Mouse (Mus musculus) forebrain, embryonic 12.5 days (tissue): ENCODE measurements at regions not wholly inside any gene's neighbourhood (a gene's known extent, or its start where the extent isn't known, plus 50 kb on each side); places are given as distances from the start of the nearest gene placed in this dataset.

Experiments
- ATAC-seq: fragments of 200-750 bp; cut with Nextera tagmentation; 2 replicates; pipeline ENCODE4 v1.8.0; 2017; ENCODE audit warnings: moderate TSS enrichment; ENCODE audit not compliant: low FRiP score
- H3K27ac ChIP-seq: fragments of 300-500 bp; sonication (generic); 2 replicates; pipeline ENCODE4 v1.5.1; 2016; ENCODE audit warnings: mild to moderate bottlenecking
- H3K27me3 ChIP-seq: fragments of 300-500 bp; sonication (generic); 2 replicates; pipeline ENCODE4 v1.6.1; 2016; ENCODE audit warnings: mild to moderate bottlenecking
- H3K36me3 ChIP-seq: fragments of 300-500 bp; sonication (generic); replicated peaks from 2 replicates; pipeline ENCODE4 v1.6.1; 2016; ENCODE audit warnings: mild to moderate bottlenecking
- H3K4me1 ChIP-seq: fragments of 300-500 bp; sonication (generic); 2 replicates; pipeline ENCODE4 v1.6.1; 2016
- H3K4me2 ChIP-seq: fragments of 300-500 bp; sonication (generic); 2 replicates; pipeline ENCODE4 v1.6.1; 2016; ENCODE audit warnings: mild to moderate bottlenecking, moderate library complexity
- H3K4me3 ChIP-seq: fragments of 300-500 bp; sonication (generic); replicated peaks from 2 replicates; pipeline ENCODE4 v1.5.1; 2016; ENCODE audit warnings: mild to moderate bottlenecking
- H3K9ac ChIP-seq: fragments of 300-500 bp; sonication (generic); 2 replicates; pipeline ENCODE4 v1.6.1; 2016; ENCODE audit warnings: mild to moderate bottlenecking
- H3K9me3 ChIP-seq: fragments of 300-500 bp; sonication (generic); 2 replicates; pipeline ENCODE4 v1.6.1; 2016
- WGBS: fragments of 180-500 bp; shearing (Covaris S2); methylation state at CpG from one replicate; pipeline ENCODE4 v1.1.7; 2016; 5-methylcytosine and 5-hydroxymethylcytosine counted together

GRCm38 (mm10) chr5:119615681-119616080, 54.8 kb upstream of the Tbx3 start:
- 71% methylated on average over 5 of the region's 5 CpGs for WGBS
- Histone ChIP-seq H3K27me3 (peaks cover 14% of the 10 kb centered on the region; the same call in 1 of the 2 replicates), H3K36me3 (no peaks in the 10 kb centered on the region), H3K9me3 (no peaks in the 10 kb centered on the region), H3K9ac (no peak overlapping the region), H3K4me3 (no peak overlapping the region), H3K4me1 (peaks cover 5% of the 10 kb centered on the region; the same call in 1 of the 2 replicates), H3K27ac (no peak overlapping the region), H3K4me2 (no peak overlapping the region)
- ATAC-seq, result no peak

DNA sequence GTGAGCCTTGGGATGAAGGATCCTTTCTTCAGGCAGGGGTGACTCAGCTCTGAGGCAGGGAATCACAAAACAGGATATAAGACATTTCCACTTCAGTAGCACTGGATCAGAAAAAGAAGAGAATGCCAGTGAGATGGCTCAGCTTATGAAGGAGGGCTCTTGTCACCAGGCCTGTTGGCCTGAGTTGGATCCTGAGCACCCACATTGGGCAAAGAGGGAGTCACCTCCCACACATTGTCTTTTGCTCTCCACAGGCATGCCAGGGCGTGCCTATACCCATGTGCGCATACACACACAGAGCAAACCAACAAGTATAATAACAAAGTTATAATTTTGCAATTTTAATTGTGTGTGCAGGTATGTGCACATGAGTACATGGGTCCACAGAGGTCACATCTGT, 52.6 kb upstream of the Tbx3 start:
- Histone ChIP-seq H3K9ac (no peak overlapping the region), H3K4me2 (no peak overlapping the region), H3K27me3 (peaks cover 21% of the 10 kb centered on the region; the same call in 1 of the 2 replicates), H3K27ac (no peak overlapping the region), H3K36me3 (no peaks in the 10 kb centered on the region), H3K9me3 (no peaks in the 10 kb centered on the region), H3K4me3 (no peak overlapping the region), H3K4me1 (peaks cover 5% of the 10 kb centered on the region; the same call in 1 of the 2 replicates)
- 96% methylated on average over 2 of the region's 2 CpGs for WGBS
- no peak for ATAC-seq

DNA sequence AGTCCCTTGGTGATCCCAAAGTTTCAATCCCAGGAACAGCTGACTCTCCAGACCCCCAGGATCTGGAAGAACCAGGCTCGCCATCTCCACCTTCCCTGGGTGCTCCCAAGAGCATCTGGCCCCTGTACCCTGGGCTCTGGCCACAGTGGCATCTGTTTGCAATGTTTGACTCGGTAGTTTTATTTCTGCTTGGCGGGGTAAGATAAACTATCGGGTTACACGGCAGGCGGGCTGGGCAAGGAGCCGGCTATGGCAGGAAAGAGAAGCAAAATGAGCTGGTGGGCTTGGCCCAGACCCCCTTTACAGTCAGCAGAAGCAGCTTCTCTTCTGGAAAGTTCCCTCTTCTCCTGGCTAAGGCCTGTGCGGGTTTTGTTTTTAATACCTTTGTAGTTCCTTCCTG, 50.6 kb upstream of the Tbx3 start:
- Histone ChIP-seq H3K9ac (no peak overlapping the region), H3K36me3 (no peaks in the 10 kb centered on the region), H3K27ac (no peak overlapping the region), H3K4me2 (no peak overlapping the region), H3K27me3 (peaks cover 39% of the 10 kb centered on the region), H3K9me3 (no peaks in the 10 kb centered on the region), H3K4me3 (no peak overlapping the region), H3K4me1 (no peaks in the 10 kb centered on the region)
- no peak for ATAC-seq
- 48% methylated on average over 8 of the region's 8 CpGs for WGBS
